Mouse (Mus musculus) frontal cortex, postnatal 14 days (tissue): ENCODE data around the gene Adgrb2.

Experiments
- DNase-seq, 2 experiments: peaks; one replicate each; pipeline ENCODE4 v3.0.0; 2022; ENCODE audit warnings: low spot score in 2 of 2

The Adgrb2 gene

GRCm38 (mm10) chr4:129987825-129988504 is 3.3 kb downstream of the Adgrb2 start:
- DNase-seq: no peak

- no peak for DNase-seq
Observed at GRCm38 (mm10) chr4:129989925-129990324, 5.3 kb downstream of the Adgrb2 start.

GRCm38 (mm10) chr4:129992720-129993119 is 8.1 kb downstream of the Adgrb2 start:
- no peak for DNase-seq

- DNase-seq: no peak
Observed at GRCm38 (mm10) chr4:129993213-129993612, 8.5 kb downstream of the Adgrb2 start.

- no peak for DNase-seq
Observed at GRCm38 (mm10) chr4:129993944-129994695, 9.4 kb downstream of the Adgrb2 start.

GRCm38 (mm10) chr4:129994728-129995127 is 10.1 kb downstream of the Adgrb2 start:
- DNase-seq: no peak

- DNase-seq: no peak
Observed at GRCm38 (mm10) chr4:129995255-129995654, 10.6 kb downstream of the Adgrb2 start.

- no peak for DNase-seq
Observed at GRCm38 (mm10) chr4:129996015-129996414, 11.3 kb downstream of the Adgrb2 start.

- DNase-seq: no peak
Observed at GRCm38 (mm10) chr4:129998124-129998523, 13.5 kb downstream of the Adgrb2 start.

GRCm38 (mm10) chr4:130001710-130002109 is 17.0 kb downstream of the Adgrb2 start:
- DNase-seq: no peak

- no peak for DNase-seq
Observed at GRCm38 (mm10) chr4:130002157-130002556, 17.5 kb downstream of the Adgrb2 start.

- no peak for DNase-seq
Observed at GRCm38 (mm10) chr4:130005593-130005992, 20.9 kb downstream of the Adgrb2 start.

- DNase-seq: no peak
Observed at GRCm38 (mm10) chr4:130006533-130006932, 21.9 kb downstream of the Adgrb2 start.

- DNase-seq: no peak
Observed at GRCm38 (mm10) chr4:130009043-130009442, 24.4 kb downstream of the Adgrb2 start.

- DNase-seq: no peak
Observed at GRCm38 (mm10) chr4:130010723-130011122, 26.1 kb downstream of the Adgrb2 start.

- no peak for DNase-seq
Observed at GRCm38 (mm10) chr4:130012234-130012633, 27.6 kb downstream of the Adgrb2 start.

- no peak for DNase-seq
Observed at GRCm38 (mm10) chr4:130013111-130013510, 28.4 kb downstream of the Adgrb2 start.

GRCm38 (mm10) chr4:130016010-130016409 is 31.3 kb downstream of the Adgrb2 start:
- no peak for DNase-seq

GRCm38 (mm10) chr4:130017036-130017674 is 32.5 kb downstream of the Adgrb2 start:
- no peak for DNase-seq

GRCm38 (mm10) chr4:130022952-130023351 is 38.3 kb downstream of the Adgrb2 start:
- no peak for DNase-seq

GRCm38 (mm10) chr4:130023511-130024231 is 39.0 kb downstream of the Adgrb2 start:
- no peak for DNase-seq

GRCm38 (mm10) chr4:130025544-130025943 is 40.9 kb downstream of the Adgrb2 start:
- no peak for DNase-seq
